Mouse (Mus musculus) heart, adult 2 months (tissue): ENCODE results near the gene Mrpl19.

Source experiments
- CTCF ChIP-seq: fragments of 200-600 bp; IDR thresholded peaks from 2 replicates; pipeline ENCODE4 v1.8.1; 2022; ENCODE audit warnings: antibody characterized with exemption, mild to moderate bottlenecking, moderate library complexity
- EP300 ChIP-seq: fragments of 200-500 bp; IDR thresholded peaks from 2 replicates; pipeline ENCODE4 v1.6.1; 2011; ENCODE audit warnings: low read depth, low read length, control low read depth; ENCODE audit not compliant: insufficient read depth
- POLR2A ChIP-seq: fragments of 200-500 bp; IDR thresholded peaks from 2 replicates; pipeline ENCODE4 v1.6.1; 2011; ENCODE audit warnings: mild to moderate bottlenecking, low read depth, low read length, control low read depth; ENCODE audit not compliant: insufficient read depth

- TF ChIP-seq CTCF: peak; percentile 47
- no peak for TF ChIP-seq POLR2A
- no peak for TF ChIP-seq EP300
Observed at GRCm38 (mm10) chr6:81933281-81933680, 32.5 kb downstream of the Mrpl19 start.
